Mouse (Mus musculus): ENCODE measurements around the gene Tmem63c.

GRCm38 (mm10) chr12:87066429-87066828 lies 45.3 kb downstream of the Tmem63c start:
- TF ChIP-seq POLR2A (IDR thresholded peaks at IDR 0.05; ENCODE audit: low read depth, low read length) (no peak), CTCF (IDR thresholded peaks at IDR 0.05; ENCODE audit: extremely low read depth, insufficient read length, insufficient replicate concordance, low read depth, low read length) (no peak)
